Mouse (Mus musculus) intestine, postnatal 0 days (tissue): ENCODE measurements around the gene Gale. TPM values are rescaled to one million over a fixed set of nuclear protein-coding genes. Genes with fewer than 3 reads are reported as not detected.

Source experiments
- ATAC-seq: fragments of 200-750 bp; cut with Nextera tagmentation; 2 replicates; pipeline ENCODE4 v1.8.0; 2017; ENCODE audit warnings: mild to moderate bottlenecking, moderate TSS enrichment, moderate library complexity
- H3K27ac ChIP-seq: fragments of 300-500 bp; sonication (generic); 2 replicates; pipeline ENCODE4 v1.5.1; 2014; ENCODE audit warnings: mild to moderate bottlenecking, low read depth, low read length, moderate library complexity
- H3K27me3 ChIP-seq: fragments of 300-500 bp; sonication (generic); replicated peaks from 2 replicates; pipeline ENCODE4 v1.6.1; 2014; ENCODE audit warnings: low read length, mixed read lengths; ENCODE audit not compliant: control insufficient read depth, insufficient read depth
- H3K36me3 ChIP-seq: fragments of 300-500 bp; sonication (generic); 2 replicates; pipeline ENCODE4 v1.6.1; 2014; ENCODE audit warnings: mild to moderate bottlenecking, moderate library complexity; ENCODE audit not compliant: control insufficient read depth, insufficient read depth
- H3K4me1 ChIP-seq: fragments of 300-500 bp; sonication (generic); replicated peaks from 2 replicates; pipeline ENCODE4 v1.6.1; 2014; ENCODE audit warnings: antibody characterized with exemption, low read length, mixed read lengths; ENCODE audit not compliant: control insufficient read depth, insufficient read depth
- H3K4me2 ChIP-seq: fragments of 300-500 bp; sonication (generic); replicated peaks from 2 replicates; pipeline ENCODE4 v1.6.1; 2014; ENCODE audit warnings: low read depth, mild to moderate bottlenecking, moderate library complexity
- H3K4me3 ChIP-seq: fragments of 300-500 bp; sonication (generic); 2 replicates; pipeline ENCODE4 v1.5.1; 2014; ENCODE audit warnings: low read depth, low read length
- H3K9ac ChIP-seq: fragments of 300-500 bp; sonication (generic); 2 replicates; pipeline ENCODE4 v1.6.1; 2014; ENCODE audit warnings: mild to moderate bottlenecking, low read depth, low read length
- H3K9me3 ChIP-seq: fragments of 300-500 bp; sonication (generic); 2 replicates; pipeline ENCODE4 v1.6.1; 2016; ENCODE audit warnings: mixed run types; ENCODE audit not compliant: control insufficient read depth
- CTCF ChIP-seq: sonication (generic); IDR thresholded peaks from 2 replicates; pipeline ENCODE4 v1.5.1; 2016; ENCODE audit warnings: low read depth, mild to moderate bottlenecking, control low read depth, antibody characterized with exemption, moderate library complexity
- WGBS: fragments of 180-500 bp; shearing (Covaris S2); extraction: QIAGEN DNeasy Blood & Tissue Kit; methylation state at CpG from one replicate; pipeline ENCODE4 v1.1.7; 2014; 5-methylcytosine and 5-hydroxymethylcytosine counted together
- polyA plus RNA-seq: library from polyadenylated mRNA; unstranded; fragments of >200 nt; fragmentation: Nextera tagmentation; extraction: Ambion mirVana; gene quantifications from 2 replicates; pipeline ENCODE4 v1.2.1, GENCODE M21; 2015

Gale gene
- polyA plus RNA-seq, 1 experiment from 2014 or later, result 131 TPM

- no peaks in the 10 kb centered on the region for H3K9me3 ChIP-seq
- ATAC-seq, result peak; percentile 44
- H3K27me3 ChIP-seq, result no peaks in the 10 kb centered on the region
- no peak for TF ChIP-seq CTCF
- no peak overlapping the region for H3K4me3 ChIP-seq
- WGBS, result 44% methylated on average over 5 of the region's 5 CpGs
- H3K9ac ChIP-seq, result no peak overlapping the region
- H3K27ac ChIP-seq, result peak overlapping the region; percentile 68
- H3K4me1 ChIP-seq, result no peaks in the 10 kb centered on the region
- H3K36me3 ChIP-seq, result peaks cover 60% of the 10 kb centered on the region
- no peak overlapping the region for H3K4me2 ChIP-seq
Observed at GRCm38 (mm10) chr4:135929405-135929804, 34.1 kb upstream of the Gale start.

GRCm38 (mm10) chr4:135929828-135930227 lies 33.7 kb upstream of the Gale start:
- H3K27me3 ChIP-seq, result no peaks in the 10 kb centered on the region
- no peaks in the 10 kb centered on the region for H3K4me1 ChIP-seq
- WGBS, result 45% methylated on average over 9 of the region's 9 CpGs
- peaks cover 65% of the 10 kb centered on the region for H3K36me3 ChIP-seq
- H3K27ac ChIP-seq, result peak overlapping the region; percentile 68
- peak; percentile 37 for ATAC-seq
- H3K4me3 ChIP-seq, result no peak overlapping the region
- 0 out of 2 replicates have a peak overlapping the region, but pooled peaks have one; percentile 1 for H3K4me2 ChIP-seq
- H3K9ac ChIP-seq, result no peak overlapping the region
- no peaks in the 10 kb centered on the region for H3K9me3 ChIP-seq
- TF ChIP-seq CTCF, result no peak

- peak; percentile 45 for ATAC-seq
- peak overlapping the region; percentile 68 for H3K27ac ChIP-seq
Observed at GRCm38 (mm10) chr4:135930239-135930638, 33.3 kb upstream of the Gale start.

GRCm38 (mm10) chr4:135931832-135932231 lies 31.7 kb upstream of the Gale start:
- H3K4me3 ChIP-seq, result no peak overlapping the region
- peaks cover 59% of the 10 kb centered on the region for H3K36me3 ChIP-seq
- H3K9ac ChIP-seq, result no peak overlapping the region
- H3K4me1 ChIP-seq, result no peaks in the 10 kb centered on the region
- H3K27me3 ChIP-seq, result no peaks in the 10 kb centered on the region
- H3K9me3 ChIP-seq, result no peaks in the 10 kb centered on the region
- H3K4me2 ChIP-seq, result no peak overlapping the region
- TF ChIP-seq CTCF, result peak; percentile 82
- no peak overlapping the region for H3K27ac ChIP-seq
- 65% methylated on average over 5 of the region's 5 CpGs for WGBS
- ATAC-seq, result no peak

More at GRCm38 (mm10) chr4:135930239-135930638, 33.3 kb upstream of the Gale start:
- Histone ChIP-seq H3K4me2 (no peak overlapping the region), H3K36me3 (peaks cover 68% of the 10 kb centered on the region), H3K4me1 (no peaks in the 10 kb centered on the region), H3K9ac (no peak overlapping the region), H3K4me3 (no peak overlapping the region), H3K9me3 (no peaks in the 10 kb centered on the region), H3K27me3 (no peaks in the 10 kb centered on the region)
- WGBS, result 72% methylated on average over 8 of the region's 8 CpGs
- no peak for TF ChIP-seq CTCF

GRCm38 (mm10) chr4:135934708-135935500 lies 28.6 kb upstream of the Gale start:
- H3K9ac ChIP-seq, result 0 out of 2 replicates have a peak overlapping the region, but pooled peaks have one; percentile 11
- no peaks in the 10 kb centered on the region for H3K9me3 ChIP-seq
- no peak for TF ChIP-seq CTCF
- H3K27me3 ChIP-seq, result no peaks in the 10 kb centered on the region
- no peak overlapping the region for H3K4me3 ChIP-seq
- WGBS, result 67% methylated on average over 12 of the region's 12 CpGs
- ATAC-seq, result no peak
- H3K36me3 ChIP-seq, result peaks cover 74% of the 10 kb centered on the region
- no peaks in the 10 kb centered on the region for H3K4me1 ChIP-seq
- H3K27ac ChIP-seq, result no peak overlapping the region
- no peak overlapping the region for H3K4me2 ChIP-seq

GRCm38 (mm10) chr4:135935502-135935901 lies 28.0 kb upstream of the Gale start:
- Histone ChIP-seq H3K4me1 (no peaks in the 10 kb centered on the region), H3K4me2 (no peak overlapping the region), H3K9ac (0 out of 2 replicates have a peak overlapping the region, but pooled peaks have one; percentile 11), H3K36me3 (peaks cover 76% of the 10 kb centered on the region), H3K27me3 (no peaks in the 10 kb centered on the region), H3K4me3 (no peak overlapping the region), H3K27ac (no peak overlapping the region), H3K9me3 (no peaks in the 10 kb centered on the region)
- 71% methylated on average over 5 of the region's 5 CpGs for WGBS
- no peak for ATAC-seq
- no peak for TF ChIP-seq CTCF
